Mouse (Mus musculus) fibroblast of lung, adult 2 months (primary cell): ENCODE results near the gene Tsc22d1.

Experiments
- DNase-seq: peaks from one replicate; pipeline ENCODE4 v3.0.0-alpha.2; 2011; ENCODE audit warnings: low read depth

Gene Tsc22d1

DNA sequence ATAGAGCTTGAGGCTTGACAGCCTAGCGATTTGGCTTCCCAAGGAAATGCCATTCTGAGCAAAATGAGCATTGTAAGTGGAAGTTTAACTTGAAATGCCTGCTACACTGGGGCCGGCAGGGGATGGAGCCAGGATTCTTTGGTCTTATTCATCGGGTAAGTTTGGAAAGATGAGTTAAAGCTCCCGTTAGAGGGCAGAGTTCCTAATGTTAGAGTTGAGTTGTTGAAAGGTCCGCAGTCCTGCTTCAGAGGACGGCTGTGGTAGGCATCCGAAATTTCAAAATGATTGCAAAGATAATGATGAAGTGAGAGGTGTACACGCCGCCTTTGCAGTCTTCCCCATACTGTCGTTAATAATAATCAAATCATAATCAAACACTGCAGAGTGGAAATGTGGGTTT is 27.4 kb downstream of the Tsc22d1 start:
- no peak for DNase-seq

DNA sequence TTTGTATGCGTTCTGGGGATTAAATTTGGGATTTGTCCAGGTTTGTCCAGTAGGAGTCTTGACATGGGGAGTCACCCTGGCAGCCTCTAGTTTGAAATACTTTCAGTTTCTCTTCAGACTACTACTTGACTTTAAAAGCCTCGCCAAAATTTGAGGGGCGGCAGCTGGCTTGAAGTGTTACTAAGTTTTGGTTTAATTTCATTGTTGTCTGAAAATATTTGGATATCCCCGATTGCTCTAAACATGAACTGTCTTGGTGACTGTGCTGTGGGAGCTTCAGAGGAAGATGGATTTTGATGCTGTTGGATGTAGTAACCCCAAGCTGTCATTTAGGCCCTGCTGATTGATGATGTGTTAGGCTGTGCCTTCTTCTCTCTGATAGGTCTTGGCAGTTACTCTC is 34.2 kb downstream of the Tsc22d1 start:
- no peak for DNase-seq

DNA sequence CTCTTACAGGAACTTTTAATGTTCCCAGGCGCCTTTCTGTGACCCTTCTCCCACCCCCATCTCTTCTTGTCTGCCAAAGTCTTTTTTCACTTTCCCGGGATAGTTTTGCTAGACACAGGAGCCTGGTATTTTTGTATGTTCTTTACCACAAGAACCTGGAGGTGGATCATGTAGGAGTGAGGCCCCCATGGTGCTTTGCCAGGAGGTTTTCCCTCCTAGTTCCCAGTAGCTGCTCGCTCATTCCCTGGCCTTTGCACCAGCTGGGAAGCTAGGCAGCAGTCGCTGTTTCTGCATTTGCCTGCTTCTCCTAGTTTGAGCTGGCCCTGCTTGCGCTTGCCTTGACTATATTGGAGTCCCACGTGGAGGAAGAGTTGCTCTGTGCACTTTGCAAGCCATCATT is 36.2 kb downstream of the Tsc22d1 start:
- no peak for DNase-seq

DNA sequence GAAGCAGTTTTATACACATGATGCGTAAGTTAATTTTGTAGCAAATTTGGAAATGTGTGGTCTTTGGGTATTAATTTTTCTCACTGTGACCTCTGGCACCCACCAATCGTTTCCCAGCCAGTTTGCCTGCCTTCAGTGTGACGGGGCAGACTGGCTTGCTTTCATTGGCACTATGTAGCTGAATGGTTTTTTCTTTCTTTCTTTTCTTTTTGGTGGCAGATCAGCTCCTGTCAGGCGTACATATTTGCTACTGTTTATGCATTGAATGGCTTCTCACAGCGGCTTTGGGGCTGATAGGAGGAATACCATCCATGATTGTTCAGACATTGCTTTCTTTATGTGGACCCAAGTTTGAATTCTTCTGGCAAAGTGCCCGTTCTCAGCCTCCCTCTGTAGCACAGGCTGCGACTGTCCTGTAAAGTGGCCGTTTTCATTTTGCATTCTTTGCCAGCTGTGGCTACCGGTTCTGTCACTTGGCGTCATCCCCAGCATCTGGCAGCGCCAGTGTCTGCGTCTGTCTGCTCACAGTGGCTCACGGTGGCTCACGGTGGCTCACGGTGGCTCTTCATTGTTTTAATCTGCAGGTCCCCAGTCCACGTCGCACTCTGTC is 38.1 kb downstream of the Tsc22d1 start:
- DNase-seq = no peak

DNA sequence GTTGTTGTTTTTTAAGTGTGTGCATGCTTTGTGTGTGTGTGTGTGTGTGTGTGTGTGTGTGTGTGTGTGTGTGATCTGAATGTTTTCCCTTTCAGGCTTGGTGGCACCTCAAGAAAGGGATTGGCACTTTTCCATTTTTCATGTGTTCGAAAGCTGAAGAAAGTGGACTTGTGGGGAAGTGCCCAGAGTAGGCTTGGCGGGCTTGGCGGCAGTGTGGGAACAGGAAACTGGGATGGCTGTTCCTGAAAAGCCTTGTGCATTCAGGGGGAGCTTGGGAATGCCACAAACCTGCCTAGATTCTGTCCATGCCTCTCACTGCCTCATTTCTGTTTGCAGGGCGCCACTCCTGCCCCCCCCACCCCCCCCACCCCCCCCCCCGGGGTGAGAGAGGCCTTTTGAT is 39.9 kb downstream of the Tsc22d1 start:
- DNase-seq = no peak

DNA sequence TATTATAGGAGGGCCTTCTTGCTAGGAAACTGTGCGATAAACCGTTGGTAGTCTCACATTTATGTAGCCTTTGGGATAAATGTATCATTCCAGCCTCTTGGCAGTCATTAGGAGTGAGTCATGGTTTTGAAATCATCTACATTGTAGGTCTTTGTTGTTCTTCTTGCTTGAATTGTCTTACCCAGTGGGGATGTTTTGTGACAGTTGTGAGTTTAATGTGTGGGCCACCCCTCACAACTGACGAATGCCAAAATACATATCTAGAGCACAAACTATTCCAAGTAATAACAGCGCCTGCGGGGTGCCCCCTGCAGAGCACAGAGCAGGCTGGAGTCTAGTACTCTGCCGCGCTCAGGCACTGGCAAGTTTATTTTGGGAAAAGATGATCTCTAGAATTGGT is 40.4 kb downstream of the Tsc22d1 start:
- peak; percentile 59 for DNase-seq

DNA sequence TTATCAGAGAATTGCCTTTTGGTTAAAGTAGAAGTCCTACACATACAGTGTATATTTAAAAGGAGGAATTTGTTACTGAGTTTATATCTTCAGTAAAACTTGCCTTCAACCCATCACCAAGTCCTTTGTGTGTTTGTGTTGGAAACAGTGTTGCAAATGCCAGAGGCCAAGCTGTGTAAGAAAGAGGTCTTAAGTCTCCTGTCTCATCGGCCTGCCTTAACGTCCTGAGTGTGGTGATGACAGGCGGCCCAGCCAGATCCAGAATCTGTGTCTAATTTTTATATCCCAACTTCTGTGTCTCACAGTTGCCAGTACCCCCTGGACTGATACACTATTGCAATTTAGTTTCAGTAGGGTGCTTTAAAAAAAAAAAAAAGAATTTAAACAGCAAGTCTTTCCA is 42.9 kb downstream of the Tsc22d1 start:
- no peak for DNase-seq

DNA sequence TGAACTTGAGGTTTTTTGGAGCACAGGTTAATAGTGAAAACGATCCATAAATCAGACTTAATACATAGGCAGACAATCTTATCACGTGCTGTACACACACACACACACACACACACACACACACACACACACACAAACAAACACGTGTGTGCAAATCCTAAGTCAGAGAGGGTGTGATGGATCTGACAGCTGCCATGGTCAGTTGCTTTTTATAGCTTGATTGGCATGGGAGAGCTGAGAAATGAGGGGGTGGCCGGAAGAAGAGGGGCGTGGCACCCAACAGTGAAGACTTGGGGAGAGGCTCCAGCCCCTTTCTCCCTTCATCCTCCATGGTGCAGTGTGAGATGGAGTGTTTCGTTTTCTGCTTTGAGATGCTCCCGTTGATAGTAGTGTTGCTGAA is 45.4 kb downstream of the Tsc22d1 start:
- DNase-seq = no peak

DNA sequence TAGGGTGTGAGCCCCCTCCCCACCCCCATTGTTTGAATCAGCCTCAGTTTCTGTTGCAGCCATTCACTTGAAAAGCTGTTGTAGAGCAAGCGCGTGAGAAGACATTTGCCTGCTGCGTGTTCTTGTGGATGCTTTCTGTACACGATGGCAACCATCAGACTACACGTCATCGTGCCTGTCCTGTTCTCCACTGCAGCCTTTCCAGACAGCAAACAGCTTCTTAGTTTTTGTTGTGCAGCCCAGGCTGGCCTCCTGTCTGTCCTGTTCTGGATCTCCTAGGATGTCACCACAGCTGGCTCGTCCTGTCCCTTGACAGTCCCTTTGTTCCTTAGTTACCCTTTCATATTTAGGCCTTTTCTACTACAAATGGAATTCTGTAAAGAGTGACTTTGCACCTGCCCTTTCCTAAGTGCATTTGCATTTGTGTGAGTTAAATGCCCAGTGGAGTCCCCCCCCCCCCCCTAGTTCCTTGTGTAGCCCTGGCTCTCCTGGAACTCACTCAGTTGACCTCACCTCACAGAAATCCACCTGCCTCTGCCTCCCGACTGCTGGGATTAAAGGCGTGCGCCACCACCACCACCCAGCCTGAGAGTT is 46.5 kb downstream of the Tsc22d1 start:
- no peak for DNase-seq

DNA sequence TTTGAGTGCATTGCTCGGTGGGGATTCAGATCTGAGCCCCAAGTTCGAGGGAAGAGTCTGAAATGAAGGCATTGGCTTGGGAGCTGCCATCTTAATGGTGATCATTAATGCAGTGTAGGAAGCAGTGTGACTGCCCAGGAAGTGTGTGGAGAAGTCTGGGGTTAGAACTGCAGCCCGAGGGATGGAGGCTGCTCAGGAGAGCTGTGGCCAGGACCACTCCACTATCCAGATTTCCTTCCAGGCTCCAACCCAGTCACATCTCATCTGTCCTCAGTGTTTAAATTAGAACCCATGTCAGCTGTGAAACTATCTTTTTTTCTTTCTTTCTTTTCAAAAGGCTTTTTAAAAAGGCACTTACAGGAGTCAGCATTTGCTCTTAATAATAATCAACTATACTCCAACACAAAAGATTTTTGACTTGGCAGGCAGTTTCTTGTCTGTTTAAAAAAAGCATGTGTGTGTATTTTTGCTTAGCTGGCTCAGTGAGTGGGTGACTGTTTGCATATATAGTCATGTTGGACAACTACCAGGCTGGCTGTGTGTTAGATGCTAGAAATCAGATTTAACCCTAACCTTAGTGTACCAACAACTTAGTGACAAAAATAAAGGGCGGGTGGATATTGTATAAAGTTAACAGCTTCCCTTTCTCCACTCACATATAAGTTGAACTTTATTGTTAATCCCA is 48.8 kb downstream of the Tsc22d1 start:
- DNase-seq = no peak

DNA sequence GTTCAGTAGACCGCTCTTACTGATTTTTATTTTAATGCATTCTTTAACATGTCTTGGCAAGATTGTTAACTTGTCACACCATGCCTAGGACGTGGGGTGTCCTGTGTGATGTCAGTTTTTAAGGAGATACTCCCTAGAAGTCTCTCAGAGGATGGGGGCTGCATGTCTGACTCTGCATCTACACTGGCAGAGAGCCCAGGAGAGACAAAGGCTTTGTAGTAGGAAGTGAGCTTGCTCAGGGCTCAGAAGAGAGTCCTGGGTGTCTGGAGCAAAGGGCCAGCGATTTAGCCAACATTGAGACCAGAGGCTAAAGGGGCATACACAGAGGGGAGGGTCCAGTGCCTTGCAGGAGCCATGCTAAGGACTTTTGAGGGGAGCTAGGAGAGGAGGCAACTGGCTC is 50.2 kb downstream of the Tsc22d1 start:
- DNase-seq = no peak

DNA sequence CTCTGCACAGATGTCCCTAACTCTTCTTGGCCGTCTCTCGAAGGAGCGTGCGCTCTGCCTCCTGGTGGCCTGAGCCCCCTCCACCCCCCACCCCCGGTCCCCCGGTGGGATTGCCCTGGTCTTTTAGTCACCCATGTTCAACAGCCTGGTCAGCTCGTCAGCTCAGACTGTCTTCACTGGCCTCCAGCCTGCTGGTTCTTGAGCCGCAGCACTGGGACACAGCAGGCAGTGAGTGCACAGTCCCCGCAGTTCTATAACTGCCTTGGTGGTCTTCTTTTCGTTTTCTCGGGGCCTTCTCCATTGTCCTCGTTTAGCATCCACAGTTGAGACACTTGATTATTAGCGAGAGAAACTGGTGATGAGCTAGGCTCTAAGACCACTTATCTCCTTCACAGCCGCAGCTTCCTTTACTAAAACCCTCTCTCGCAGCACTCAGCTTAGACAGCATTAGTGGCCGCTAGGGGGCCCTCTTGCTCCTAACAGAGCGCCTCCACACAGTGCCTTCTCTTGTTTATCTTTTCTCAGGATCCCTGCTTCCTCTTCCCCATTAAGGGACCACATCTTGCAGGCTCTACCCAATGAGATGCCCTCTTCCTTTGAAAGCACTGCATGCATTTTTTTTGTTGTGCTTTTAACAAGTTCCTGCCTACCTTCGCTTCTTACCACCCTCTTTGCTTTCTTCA is 52.0 kb downstream of the Tsc22d1 start:
- no peak for DNase-seq

DNA sequence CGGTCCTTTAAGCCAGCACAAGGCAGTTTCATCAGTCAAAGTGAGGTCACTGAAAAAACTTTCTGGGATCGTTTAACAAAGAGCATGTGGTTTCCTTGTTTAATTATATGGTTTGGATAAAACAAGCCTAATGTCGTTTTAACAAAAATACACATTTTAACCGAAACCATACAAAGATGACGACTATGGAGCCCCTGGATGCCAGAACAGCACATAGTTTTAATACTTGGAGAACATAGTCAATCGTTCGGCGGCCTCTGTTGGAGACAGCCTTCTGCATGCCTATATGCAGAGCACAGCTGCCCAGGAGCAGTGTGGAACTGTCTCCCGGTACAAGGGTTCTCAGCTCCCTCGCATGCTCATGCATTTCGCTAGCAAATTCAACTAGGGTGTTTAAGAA is 53.2 kb downstream of the Tsc22d1 start:
- no peak for DNase-seq

DNA sequence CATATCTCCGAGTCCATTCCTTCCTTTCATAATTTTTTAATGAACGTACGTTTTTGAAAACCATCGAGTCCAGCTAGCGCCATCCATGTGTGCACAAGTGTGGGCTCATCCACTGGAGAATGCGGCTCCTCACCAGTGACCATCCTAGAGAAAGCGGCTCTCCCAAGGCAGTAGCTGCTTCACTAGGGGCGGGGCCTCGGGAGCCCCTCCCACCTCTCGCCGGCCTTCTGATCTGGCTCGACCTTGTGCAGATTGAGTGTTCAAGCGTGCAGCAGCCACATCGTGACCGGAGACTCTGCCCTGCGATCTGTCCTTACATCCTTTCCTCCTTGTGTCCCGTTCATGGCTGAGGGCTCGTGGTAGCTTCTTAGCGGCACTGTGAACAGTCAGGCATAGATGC is 56.5 kb downstream of the Tsc22d1 start:
- no peak for DNase-seq

DNA sequence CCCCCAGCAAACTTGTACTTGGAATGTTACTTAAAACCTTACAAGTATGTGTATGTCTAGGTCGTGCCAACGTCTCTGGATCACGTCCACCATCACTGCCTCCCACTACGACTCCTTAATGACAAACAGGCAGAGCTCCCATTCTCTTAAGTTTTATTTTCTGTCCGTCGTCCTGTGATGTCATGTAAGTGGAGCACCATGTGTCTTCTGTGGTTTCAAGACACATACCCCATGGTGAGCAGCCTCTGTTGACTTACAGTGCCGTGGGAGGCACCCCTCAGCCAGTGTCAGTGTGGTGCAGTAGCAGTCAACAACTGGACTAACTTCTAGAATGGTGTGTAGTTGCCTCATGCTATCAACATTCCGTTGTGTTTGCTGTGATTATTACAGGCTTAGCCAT is 57.7 kb downstream of the Tsc22d1 start:
- no peak for DNase-seq

DNA sequence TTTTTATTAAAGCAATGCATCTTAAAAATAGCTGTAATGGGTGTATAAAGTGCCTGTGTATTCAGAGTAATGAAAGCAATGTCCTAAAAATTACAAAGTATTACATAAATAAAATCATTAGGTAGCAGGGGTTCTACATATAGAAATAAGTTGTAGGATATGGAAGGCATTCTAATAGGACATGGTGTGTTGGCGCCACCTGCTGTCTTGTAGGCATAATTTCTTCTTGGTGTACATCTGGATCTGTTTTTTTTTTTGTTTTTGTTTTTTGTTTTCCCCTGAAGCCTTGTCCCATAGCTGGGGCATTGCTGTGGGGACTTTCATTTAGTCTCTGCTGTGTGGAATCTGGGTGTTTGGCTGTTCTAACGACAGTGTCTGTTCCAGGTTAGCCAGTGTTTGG is 58.6 kb downstream of the Tsc22d1 start:
- DNase-seq = no peak

DNA sequence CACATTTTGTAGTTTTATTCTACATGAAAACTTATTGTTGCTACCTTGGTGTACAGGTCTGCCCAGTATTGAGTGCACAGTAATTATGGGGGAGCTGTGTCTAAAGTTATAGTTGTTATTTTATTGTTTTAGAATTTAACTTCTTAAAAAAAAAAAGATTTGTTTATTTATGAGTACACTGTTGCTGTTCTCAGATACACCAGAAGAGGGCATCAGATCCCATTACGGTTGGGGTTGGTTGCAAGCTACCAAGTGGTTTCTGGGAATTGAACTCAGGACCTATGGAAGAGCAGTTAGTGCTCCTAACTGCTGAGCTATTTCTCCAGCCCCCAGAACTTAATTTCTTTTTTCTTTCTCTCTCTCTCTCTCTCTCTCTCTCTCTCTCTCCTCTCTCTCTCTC is 59.4 kb downstream of the Tsc22d1 start:
- DNase-seq = no peak

DNA sequence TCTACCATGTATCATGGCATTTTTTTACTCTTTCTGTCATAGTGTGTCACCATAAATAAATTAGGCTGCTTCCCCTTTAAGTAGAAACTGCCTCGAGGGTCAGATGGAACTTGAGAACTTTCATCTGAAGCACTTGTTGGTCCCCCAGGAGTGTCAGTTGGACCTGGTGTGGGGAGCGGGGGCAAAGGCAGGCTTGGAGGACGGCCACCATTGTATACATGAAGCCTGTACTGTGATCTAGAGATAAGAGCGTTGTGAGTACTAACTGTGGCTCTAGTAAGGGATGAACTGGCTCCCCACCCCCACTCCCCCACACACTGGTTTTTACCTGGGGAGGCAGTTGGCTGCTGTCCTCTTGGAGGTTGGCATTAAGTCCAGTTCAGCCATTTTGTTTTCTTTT is 62.0 kb downstream of the Tsc22d1 start:
- DNase-seq = no peak

DNA sequence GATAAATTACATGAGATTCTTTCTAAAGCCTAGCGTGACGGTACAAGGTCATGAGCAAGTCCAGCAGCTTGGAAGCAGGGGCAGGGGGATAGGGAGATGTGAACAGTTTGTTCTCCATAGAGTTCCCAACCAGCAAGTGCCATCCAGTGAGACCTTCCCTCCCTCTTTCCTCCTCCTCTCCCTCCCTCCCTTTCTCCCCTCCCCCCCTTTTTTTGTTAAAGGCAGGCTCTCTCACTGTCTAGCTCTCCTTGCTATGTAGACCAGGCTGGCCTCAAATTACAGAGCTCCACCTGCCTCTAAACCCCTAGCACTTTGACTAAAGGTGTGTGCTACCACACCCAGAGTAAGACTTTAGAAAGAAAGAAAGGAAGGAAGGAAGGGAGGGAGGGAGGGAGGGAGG is 63.3 kb downstream of the Tsc22d1 start:
- DNase-seq = no peak

DNA sequence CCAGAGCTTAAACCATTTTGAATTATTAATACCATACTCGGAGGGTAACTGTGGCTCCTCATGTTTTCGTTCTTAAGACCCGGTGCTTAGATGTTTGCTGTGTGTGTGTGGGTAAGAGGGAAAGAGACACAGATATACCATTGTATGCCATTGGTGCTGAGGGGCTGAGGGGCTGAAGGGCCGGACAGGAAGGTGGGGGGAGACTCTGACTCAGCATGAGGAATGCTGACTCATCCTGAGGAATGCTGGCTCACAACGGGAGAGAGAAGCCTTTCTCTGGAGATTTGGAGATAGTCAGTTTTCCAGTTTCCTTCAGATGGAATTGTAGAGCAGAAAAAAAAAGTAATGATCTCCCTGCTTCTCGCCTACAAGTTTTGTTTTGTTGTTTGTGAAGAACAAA is 63.9 kb downstream of the Tsc22d1 start:
- DNase-seq = no peak

DNA sequence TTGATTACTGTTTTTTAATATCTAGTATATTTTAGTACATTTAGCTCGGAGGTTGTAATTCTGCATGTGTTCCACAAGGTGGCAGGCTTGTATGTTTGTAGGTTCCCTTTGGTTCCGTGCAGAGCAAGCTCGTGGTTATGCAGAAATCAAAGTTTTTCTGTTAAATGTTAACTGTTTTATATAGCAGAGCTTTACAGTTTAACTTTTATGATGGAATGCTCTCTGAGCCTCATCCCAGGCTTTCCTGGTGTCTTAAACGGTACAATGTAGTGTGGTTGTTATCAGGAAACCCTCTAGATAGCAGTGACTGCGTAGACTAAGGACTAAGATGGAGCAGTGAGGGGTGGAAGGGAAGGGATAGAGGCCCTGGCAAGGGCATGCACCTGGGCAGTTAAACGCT is 65.1 kb downstream of the Tsc22d1 start:
- DNase-seq = no peak

DNA sequence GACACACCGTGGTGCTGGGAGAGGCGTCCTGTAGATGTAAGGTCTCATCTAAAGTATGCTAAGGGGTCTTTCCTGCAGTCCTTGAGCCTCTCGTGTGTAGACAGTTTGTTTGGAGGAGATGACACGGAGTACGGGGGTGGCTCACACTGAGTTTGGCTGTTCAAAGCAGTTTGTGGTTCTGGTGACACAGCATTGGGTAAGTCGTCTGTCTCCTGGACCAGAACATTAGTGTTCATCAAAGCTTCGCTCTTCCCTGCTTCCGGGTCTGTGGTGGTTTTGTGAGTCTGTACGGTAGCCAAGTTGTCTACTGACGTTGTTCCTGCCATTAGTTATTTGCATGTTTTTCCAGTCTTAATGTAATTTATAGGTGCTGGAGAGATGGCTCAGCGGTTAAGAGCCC is 65.7 kb downstream of the Tsc22d1 start:
- no peak for DNase-seq

DNA sequence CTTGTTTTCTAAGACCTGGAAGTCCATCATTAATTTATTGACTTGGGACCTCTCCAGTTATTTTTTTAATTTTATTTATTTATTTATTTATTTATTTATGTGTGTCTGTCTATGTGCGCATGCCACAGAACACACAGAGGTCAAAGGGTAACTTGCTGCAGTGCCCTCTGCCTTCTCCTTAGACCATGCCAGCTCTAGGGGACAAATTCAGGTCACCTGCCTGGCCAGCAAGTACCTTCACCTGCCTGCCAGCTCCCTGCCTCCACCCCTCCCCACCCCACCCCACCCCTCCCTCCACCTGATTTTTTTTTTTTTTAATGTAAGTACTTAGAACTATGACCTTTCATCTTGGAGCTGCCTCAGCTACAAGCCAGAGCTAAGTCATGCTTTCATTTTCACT is 68.9 kb downstream of the Tsc22d1 start:
- no peak for DNase-seq
